Mouse (Mus musculus) liver (tissue): ENCODE measurements around the gene Tubgcp2.

Experiments
- DNase-seq: peaks from one replicate; pipeline ENCODE4 v3.0.0-alpha.2; 2020; ENCODE audit warnings: mixed read lengths

Gene Tubgcp2

DNA sequence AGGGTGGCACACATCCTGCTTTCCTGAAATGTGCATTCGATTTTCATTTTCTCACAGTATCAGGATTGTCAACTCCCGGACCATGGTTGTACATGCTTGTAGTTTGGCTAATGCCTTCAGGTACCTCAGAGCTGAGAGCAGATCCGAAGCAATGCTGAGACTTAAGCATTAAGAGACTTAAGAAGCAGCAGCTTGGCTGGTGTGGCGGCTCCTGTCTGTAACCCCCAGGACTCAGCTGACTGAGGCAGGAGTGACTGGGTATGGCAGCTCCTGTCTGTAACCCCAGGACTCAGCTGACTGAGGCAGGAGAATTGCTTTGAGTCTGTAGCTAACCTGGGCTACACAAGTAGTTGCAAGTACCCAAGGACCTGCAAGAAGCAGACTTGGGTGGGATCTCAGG is 9.1 kb upstream of the Tubgcp2 start:
- DNase-seq: no peak

DNA sequence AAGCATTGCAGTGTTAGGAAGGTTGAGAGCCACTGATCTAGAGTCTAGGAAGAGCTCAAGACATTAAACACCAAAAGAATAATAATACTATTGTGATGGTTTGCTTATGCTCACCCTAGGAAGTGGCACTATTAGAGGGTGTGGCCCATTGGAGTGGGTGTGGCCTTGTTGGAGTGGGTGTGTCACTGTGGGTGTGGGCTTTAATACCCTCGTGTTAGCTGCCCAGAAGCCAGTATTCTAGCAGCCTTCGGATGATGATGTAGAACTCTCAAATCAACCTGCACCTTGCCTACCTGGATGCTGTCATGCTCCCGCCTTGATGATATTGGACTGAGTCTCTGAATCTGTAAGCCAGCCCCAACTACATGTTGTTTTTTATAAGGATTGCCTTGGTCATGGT is 6.3 kb upstream of the Tubgcp2 start:
- DNase-seq: no peak

DNA sequence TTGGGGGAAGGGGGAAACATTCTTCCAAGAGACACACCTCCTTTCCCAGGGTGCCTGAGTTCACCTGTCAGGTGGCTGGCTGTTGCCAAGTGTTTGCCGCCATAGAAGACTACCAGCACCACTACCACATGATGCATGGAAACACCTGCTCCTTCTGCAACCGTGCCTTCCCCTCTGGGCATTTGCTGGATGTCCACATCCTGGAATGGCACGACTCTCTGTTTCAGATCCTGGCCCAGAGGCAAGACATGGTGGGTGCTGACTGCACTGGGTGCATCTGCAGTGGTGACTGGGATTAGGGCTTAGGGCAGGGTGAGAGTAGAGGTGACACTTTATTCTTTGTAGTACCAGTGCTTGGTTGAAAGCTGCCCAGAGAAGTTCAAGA is 694 bp upstream of the Tubgcp2 start:
- DNase-seq: no peak

DNA sequence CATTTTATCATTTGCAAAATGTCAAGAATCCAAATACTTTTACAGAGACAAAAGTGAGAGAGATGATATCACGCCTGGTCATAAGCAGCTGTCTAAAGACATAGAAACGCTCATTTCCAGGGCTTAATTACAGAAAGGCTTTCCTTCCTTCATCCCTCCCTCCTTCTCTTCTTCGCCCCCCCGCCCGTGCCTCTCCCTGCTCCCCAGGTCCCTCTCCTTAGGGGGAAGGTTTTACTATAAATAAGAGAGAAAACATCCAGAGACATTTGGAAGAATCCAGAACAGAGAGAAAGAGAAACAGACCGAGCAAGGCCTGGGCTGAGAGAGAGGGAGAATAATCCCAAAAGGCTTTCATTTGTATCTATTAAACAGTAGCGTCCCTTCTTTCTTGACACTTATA is 1.0 kb downstream of the Tubgcp2 start:
- no peak for DNase-seq

DNA sequence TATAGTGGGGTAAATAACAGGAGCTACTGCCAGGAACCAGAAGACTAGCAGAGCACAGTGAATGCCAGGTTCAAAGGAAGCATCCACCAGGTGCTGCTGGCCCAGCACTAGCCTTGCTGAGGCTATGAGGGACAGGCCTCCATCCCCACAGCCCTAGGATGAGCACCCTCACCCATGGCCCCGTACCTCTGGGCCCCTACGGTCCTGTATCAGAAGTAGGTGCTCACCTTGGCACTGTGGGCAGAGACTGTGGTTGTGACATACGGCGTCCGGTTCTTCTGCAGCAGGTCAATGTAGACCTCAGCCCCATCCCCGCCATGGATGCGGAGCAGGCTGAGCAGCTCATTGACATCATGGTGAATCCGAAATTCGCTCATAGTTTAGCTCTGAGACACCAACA is 3.1 kb downstream of the Tubgcp2 start:
- no peak for DNase-seq

DNA sequence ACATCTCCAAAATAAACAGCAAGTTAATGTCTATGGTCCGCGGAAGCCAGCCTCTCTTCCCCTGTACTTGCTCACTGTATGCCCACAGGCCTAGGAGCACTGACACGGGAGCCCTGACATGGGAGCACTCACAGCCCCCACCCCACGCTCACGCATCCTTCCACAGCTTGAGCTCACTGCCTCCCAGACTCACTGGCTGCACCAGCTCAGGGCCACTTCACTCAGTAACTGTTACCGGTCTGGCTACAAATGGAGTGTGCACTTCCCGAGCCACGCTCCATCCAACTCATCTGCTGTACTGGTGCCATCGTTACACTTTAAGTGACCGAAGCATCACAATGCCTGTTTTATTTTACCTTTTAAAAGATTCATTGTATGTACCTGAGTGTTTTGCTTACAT is 4.1 kb downstream of the Tubgcp2 start:
- no peak for DNase-seq

DNA sequence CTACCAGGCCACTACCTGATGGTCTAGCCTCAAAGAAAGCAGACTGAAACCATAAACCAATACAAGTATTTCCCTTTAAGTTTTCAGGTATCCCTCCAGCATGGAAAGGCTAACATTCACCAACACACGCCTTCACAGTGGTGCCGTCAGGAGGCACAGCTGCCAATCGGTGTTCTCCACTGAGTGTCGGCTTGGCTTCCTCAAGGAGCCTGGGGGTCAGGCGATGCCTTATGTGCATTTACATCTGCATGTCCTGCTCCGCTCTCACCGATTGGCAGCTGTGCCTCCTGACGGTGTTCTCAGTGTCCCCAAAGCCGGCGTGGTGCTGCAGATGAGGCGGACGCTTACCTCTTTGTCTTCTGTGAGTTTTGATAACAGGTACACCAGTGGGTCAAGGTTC is 4.7 kb downstream of the Tubgcp2 start:
- DNase-seq: no peak

DNA sequence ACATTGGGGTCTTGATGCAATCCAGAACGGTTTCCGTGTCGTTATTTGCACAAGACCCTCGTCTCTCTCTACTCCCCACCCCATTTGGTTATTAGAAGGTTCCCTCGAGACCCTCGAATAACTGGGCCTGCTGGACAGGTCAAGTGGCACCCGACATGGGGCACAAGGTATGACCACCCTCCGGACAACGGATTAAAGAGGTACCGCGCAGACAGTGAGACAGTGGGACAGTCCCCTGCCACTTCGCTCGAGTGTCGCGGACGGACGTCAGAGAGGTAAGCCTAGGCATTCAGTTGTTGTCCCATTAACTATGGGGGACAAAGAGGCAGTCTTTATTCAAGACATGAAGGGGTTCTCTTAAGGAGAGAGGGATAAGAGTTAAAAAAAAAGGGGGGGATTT is 25.1 kb downstream of the Tubgcp2 start:
- no peak for DNase-seq

DNA sequence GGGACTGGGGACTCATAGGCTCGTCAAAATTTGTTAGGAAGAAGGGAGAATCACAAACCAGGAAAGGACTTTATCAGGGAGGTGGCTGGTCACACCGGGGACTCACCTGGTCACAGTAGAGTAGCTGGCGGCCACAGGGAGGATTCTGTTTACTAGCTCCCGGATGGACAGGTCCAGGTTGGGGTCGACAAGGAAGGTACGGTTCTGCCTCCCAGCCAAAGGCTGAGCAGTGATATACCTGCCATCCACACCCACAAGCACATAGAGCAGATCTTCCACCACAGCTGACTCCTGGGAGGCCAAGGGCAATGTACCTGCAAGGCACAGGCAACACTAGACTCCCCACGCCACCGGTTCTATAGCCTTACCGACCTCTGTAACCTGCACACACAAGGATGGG is 28.7 kb downstream of the Tubgcp2 start:
- DNase-seq: no peak

DNA sequence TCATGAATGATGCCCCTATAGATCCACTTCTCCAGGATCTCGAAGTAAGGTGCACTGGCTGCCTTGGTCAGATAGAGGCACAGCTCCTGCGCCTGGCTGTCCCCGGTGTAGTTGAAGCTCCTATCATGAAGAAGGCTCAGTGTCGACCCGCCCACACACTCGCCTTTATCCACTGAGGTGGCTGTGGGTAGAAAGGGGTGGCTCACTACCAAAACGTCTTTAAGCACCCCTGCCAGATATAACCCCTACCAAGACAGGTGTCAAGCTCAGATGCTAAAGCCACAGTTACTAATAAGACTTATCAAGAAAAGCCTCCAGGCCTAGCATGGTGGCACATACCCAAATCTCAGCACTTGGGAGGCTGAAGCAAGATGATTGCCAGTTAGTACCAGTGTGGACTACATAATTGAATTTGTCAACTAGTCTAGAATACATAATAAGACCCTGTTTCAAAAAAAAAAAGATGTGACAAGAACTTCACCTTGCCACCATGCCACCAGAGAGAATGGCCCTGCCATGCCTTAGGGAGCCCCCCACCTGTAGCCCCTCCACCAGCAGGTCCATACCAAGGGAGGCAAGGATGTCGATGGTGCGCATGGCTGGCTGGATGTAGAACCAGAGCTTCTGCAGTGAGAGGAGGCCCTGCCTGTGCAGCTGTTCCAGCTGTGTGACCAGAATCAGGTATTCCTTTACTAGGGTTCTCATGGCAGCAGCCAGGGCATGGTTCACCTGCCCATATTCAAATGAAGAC is 29.4 kb downstream of the Tubgcp2 start:
- no peak for DNase-seq

DNA sequence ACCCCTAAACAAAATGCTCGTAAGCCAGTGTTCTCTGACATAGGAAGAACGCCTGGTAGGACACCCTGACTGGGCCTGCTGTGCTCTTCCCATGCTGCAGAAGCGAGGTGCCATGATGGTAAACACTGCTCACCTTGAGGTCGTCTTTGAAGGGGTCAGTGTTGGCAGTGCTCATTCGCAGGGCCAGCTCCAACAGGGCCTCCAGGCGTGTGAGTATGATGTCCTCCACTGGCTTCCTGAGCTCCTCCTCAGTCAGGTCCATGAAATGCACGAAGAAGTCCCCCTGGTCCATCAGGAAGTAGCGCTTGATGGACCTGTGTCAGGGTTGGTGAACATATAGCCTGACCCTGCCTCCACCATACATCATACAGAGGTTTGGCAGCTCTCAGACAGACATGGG is 31.8 kb downstream of the Tubgcp2 start:
- DNase-seq: no peak

DNA sequence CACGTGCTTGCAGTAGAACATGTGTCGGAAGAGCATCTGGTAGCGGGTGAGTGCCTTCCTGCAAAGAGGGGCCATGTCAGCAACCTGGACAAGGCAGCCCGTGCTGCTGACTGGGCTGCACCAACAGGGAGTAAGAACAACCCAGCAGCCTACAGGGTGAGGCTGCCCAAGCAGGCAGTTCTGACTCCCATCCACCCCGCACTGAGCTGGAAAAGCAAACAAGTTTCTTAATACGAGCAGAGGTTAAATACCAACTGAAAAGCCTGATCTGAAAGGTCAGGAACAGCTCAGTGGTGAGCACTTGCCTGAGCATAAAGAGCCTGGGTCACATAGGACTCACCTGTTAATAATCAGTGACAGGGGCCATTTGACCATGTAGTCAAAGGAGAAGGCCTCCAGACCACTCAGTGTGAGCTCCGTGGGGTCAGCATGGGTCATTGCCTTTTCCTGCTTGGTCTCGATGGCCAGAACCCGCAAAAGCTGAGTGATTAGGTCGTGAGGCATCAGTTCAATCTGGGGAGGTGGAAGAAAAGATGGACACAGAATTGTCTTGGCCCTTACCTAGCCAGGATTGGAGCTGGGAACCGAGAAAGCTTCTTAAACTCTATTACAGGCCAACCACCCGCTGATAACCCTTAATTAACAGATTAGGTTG is 35.3 kb downstream of the Tubgcp2 start:
- no peak for DNase-seq

DNA sequence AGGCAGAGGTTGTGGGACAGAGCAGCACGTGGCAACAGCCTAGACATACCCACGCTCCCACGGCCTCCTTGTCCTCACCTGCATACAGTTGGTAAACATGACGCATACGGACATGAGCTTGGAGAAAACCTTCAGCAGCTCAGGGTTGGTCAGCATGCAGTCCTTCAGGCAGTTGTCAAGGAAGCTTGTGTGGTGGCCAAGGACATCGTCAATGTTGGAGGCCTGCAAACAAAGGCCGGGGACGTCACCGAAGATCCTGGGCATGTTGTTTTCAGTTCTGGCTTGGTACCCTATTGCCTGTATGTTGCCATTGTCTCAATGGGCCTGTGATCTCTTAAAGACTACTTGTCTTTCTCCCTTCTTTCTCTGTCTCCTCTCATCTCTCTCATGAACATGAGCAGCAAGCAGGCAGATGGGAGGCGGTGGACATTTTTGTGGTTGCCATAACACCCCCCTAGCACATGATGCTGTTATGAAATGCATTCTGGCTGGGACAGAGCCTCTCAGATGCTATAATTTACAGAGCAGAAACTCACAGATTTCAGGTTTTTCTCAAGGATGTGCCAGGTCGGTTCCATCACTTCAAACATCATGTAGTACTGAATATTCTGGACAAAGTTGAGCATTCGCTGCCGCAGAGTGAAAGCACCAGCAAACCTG is 37.6 kb downstream of the Tubgcp2 start:
- DNase-seq: no peak

DNA sequence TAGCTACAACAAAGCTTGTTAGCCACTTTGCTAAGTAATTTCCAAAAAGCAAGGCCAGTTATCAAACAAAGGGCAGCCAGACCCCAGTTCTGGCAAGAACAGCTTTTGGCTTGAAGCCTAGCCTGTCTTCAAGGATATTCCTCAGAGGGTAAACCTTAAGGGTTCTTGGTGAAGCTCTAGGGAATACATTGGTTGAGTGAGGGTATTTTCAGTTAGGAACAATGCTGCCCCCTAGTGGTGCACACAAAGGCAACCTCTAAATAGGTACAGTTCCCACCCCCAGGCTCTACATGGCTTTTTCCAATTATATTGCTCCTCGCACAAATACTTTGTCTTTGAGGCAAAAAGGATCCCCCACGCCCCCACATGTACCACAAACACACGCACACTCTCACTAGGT is 41.8 kb downstream of the Tubgcp2 start:
- DNase-seq: peak; percentile 60

DNA sequence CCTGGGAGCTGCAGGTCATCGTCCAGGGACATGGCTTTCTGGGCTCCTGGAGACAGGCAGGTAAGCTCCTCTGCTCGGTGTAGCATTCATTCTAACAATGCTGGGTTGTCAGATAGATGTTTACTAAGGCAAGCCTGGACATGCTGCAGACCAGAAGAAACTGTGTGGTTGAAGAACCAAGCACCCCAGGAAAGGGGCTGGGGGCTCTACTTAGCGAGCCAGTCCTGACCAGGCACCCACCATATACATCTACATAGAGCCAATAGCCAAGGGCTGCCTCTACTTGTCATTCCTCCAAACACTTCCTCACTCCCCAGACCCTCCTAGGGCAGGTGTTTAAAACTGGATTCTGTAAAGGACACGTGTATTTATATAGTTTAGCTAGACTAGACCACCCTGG is 42.3 kb downstream of the Tubgcp2 start:
- DNase-seq: no peak

DNA sequence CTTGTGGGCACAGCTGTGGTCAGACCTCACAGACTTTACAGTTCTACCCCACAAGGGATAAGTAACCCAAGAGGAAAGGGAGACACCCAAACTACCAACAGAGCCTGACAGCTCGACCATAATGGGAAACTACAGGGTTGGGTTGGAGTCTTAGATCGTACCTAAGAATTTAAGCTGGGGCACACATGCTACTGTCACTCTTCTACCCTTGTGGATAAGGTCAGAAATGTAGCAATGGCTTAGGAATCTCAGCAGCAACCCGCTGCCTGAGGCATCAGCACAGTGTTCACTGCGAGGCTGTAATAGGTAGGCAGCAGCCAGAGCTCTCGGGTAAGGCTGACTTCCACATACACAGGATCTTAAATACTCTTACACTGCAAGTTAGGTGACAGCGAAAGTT is 42.9 kb downstream of the Tubgcp2 start:
- no peak for DNase-seq

DNA sequence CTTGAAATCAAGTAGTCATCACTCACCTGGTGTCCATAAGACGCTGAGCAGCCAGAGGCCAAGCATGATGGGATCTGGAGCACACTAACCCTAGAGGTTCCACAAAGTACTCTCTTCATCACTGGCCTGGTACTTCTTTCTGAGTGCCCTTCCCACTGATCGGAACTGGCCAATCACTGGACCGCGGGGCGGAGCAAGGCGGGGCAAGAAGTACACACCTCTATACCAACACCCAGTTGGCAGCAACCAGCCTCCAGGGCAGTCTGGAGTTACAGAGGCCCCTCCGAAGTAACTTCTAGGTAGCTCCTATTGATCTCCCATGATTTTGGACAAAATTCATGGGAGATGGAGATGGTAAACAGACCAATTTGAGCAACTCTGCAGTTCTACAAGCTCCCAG is 44.1 kb downstream of the Tubgcp2 start, which contains the start of gene Adam8:
TSS of gene Adam8 (minus strand) at position 157 of the 400 bp plus-strand sequence.
- DNase-seq: peak; percentile 60

DNA sequence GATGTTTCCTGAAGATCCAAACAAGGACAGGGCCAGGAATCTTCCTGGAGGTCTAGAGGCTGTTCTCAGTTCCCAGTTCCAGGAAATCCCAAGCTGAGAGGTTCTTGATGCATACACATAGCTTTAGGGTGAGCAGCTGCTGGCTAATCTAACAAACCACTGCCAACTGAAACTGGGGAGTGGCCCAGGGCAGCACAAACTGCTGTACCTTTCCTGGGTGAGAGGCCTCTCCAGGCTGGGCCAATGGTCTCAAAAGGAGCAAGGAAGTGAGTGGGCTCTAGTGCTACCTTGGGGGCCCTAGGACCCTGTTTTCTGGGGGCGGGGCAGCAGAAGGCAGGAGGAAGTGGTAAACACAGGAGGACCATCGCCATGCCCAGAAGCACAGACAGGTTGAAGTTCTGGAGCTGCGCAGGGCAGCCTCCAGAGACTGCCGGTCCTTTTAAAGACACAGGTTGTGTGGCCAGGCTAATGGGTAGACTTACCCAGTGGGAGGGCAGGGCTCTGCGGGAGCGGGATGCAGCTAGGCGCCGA is 45.5 kb downstream of the Tubgcp2 start:
- DNase-seq: no peak

DNA sequence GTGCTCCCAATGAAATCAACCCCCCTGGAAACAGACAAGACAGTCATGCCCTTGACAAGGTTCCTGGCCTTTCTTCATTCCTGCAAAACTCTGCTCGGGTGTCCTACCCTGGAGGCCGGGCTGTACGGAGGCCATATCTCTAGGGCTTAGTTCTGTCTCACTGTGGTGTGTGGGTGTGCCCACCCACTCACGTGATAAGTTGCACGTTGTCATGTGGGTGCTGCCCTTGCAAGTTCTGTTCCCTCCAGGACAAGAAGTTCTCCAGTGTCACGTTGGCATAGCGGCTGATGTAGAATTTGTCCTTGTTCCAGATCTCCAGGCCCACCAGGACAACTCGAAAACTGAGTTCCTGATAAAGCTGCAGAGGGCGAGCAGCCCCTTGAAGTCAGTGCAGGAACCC is 48.2 kb downstream of the Tubgcp2 start:
- DNase-seq: no peak

DNA sequence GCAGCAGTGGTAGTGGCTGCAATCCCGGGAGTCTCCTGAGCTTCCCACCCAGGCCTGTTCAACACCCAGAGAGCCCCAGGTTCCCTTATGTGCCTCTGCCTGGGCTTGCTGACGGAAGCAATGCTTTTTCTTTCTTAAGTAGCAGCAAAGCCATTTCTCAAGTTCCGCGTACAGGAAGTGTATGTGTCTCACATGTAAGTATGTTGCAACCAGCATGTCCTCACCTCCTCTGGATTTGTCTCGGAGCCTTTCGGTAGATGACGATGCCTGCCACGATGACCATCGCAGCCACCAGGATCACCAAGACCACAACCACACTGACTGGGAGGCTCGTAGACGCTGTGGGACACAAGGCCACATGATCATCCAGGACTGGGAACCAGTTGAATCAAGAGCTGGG is 52.0 kb downstream of the Tubgcp2 start:
- no peak for DNase-seq

DNA sequence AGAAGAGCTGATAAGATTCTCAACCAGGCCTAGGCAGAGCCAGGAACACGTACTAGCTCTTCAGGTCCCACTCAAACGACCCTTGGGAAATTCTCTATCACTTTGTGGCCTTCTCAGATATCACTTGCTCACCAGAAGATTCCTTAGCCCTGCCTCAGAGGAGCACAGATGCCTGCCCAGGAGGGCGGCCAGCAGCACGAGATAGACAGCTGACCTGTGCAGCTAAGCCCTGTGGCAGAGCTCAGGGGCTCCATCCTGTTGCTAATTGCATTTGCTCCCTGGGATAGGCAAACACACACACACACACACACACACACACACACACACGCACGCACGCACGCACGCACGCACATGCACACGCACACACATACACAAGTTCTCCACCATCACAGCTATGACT is 54.4 kb downstream of the Tubgcp2 start:
- no peak for DNase-seq

DNA sequence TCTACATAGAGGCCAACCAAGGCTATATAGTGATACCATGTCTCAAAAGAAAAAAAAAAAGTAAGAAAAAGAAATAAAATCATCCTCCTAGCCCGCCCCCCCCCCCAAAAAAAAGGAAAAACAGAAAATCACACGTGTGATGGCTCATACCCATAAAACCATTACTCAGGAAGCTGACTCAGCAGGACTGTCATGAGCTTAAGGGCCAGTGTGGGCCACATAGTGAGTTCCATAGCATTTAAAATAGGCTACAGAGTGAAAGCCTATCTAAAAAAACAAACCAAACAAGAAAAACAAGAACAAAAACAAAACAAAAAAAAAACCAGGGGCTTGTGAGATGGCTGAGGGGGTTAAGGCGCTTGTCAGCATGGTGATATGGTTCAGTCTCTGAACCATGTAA is 55.7 kb downstream of the Tubgcp2 start:
- no peak for DNase-seq

DNA sequence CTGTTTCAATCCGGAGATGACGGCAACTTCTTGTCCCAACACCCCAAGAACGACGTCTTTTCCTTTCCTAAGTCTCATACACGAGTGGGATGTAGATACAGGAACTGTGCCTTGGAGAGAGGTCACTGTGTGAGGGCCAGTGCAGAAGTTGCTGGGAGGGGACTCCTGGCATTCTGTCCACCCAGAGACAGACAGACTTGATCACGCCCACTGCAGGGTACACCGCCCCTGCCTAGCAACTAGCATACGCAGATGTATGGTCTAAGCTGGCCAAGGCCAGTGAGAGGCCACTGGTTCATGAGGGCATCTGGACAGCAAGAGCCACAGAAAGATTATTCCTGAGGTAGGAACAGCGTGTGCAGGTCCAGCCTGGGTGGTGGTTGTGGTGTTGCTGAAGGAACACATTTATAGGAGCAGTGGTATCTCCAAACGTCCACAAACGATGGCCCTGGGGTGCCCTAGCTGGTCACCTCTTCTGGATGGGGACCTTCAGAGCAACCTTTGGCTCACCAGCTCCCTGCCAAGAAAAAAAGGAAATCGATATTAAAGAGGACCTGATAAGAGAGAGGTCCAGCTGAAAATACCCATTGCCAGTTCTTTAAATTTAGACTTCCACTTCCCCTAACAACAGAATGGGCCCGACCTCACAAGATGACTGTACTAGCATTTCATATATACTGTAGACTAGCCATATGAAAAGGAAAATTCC is 57.3 kb downstream of the Tubgcp2 start:
- DNase-seq: no peak
